Mouse (Mus musculus) hindbrain, embryonic 12.5 days (tissue): ENCODE data around the gene Rln1. TPM values are rescaled to one million over a fixed set of nuclear protein-coding genes. Genes with fewer than 3 reads are reported as not detected.

Source experiments
- ATAC-seq: fragments of 200-750 bp; cut with Nextera tagmentation; 2 replicates; pipeline ENCODE4 v1.8.0; 2017; ENCODE audit warnings: moderate TSS enrichment; ENCODE audit not compliant: low FRiP score
- H3K27ac ChIP-seq: fragments of 300-500 bp; sonication (generic); 2 replicates; pipeline ENCODE4 v1.5.1; 2016; ENCODE audit warnings: mild to moderate bottlenecking
- H3K27me3 ChIP-seq: fragments of 300-500 bp; sonication (generic); 2 replicates; pipeline ENCODE4 v1.6.1; 2016; ENCODE audit warnings: mild to moderate bottlenecking
- H3K36me3 ChIP-seq: fragments of 300-500 bp; sonication (generic); 2 replicates; pipeline ENCODE4 v1.6.1; 2016; ENCODE audit warnings: mild to moderate bottlenecking
- H3K4me1 ChIP-seq: fragments of 300-500 bp; sonication (generic); 2 replicates; pipeline ENCODE4 v1.6.1; 2016
- H3K4me2 ChIP-seq: fragments of 300-500 bp; sonication (generic); replicated peaks from 2 replicates; pipeline ENCODE4 v1.6.1; 2016; ENCODE audit warnings: mild to moderate bottlenecking
- H3K4me3 ChIP-seq: fragments of 300-500 bp; sonication (generic); 2 replicates; pipeline ENCODE4 v1.5.1; 2016; ENCODE audit warnings: mild to moderate bottlenecking
- H3K9ac ChIP-seq: fragments of 300-500 bp; sonication (generic); 2 replicates; pipeline ENCODE4 v1.6.1; 2016; ENCODE audit warnings: mild to moderate bottlenecking, moderate library complexity
- H3K9me3 ChIP-seq: fragments of 300-500 bp; sonication (generic); replicated peaks from 2 replicates; pipeline ENCODE4 v1.6.1; 2016; ENCODE audit warnings: mild to moderate bottlenecking
- WGBS: fragments of 180-500 bp; shearing (Covaris S2); methylation state at CpG from one replicate; pipeline ENCODE4 v1.1.7; 2016; 5-methylcytosine and 5-hydroxymethylcytosine counted together
- polyA plus RNA-seq: library from polyadenylated mRNA; unstranded; fragments of >200 nt; fragmentation: Nextera tagmentation; extraction: Ambion mirVana; gene quantifications from 2 replicates; pipeline ENCODE4 v1.2.1, GENCODE M21; 2016

Gene Rln1
- polyA plus RNA-seq, 1 experiment from 2014 or later = 1.3 TPM

DNA sequence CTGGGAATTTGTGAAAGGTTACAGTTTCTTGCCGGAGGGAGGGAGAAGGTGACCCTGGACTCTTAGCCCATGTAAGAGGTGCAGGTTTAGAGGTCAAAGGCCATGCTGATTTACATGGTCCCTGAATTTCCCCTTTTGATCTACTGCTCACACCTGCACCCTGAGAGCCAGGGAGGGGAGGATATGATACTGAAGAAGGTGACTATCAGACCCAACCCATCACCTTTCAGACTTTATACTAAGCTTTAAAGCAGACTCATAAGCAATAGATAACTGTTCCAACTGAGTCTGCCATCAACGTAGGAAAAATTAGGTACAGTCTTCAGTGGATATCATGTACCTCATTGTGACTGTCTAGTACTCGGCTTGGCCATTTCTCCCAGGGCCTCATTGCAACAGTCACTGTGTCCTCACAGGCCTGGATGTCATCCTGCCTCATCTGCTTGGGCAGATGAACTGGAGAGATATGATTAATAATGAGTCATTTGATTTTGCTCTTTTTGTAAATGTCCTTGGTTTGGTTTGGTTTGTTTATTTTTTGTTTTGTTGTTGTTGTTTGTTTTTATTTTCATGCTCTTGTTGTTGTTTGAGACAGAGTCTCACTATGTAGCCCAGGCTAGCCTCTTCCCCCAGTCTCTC lies 34.3 kb upstream of the Rln1 start:
- no peak for ATAC-seq
- Histone ChIP-seq H3K4me1 (peaks cover 6% of the 10 kb centered on the region; the same call in 1 of the 2 replicates), H3K9ac (no peak overlapping the region), H3K36me3 (no peaks in the 10 kb centered on the region), H3K4me3 (no peak overlapping the region), H3K27ac (no peak overlapping the region), H3K4me2 (no peak overlapping the region), H3K9me3 (no peaks in the 10 kb centered on the region), H3K27me3 (peaks cover 5% of the 10 kb centered on the region)
- WGBS = 82% methylated on average over 3 of the region's 3 CpGs

DNA sequence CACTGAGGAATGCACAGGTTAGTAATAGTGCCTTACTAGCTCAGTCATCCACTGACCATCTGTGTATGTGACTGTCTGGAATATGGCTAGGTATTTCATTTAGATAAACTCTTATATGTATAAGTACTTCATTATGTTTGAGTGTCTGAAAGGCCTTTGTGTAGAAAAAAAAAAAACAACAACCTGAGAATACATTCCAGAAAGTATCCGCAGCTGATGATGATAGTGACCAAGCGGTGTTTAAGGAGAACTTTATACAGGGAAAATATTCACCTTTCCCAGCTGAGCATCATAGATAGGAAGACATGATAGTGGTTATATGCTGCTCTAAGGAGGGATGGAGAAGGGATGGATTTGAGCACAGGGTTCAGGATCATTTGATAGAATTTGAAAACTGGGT lies 33.6 kb upstream of the Rln1 start:
- H3K36me3 ChIP-seq = no peaks in the 10 kb centered on the region
- no peak overlapping the region for H3K4me3 ChIP-seq
- no peak overlapping the region for H3K4me2 ChIP-seq
- no peak overlapping the region for H3K27ac ChIP-seq
- peaks cover 5% of the 10 kb centered on the region for H3K27me3 ChIP-seq
- WGBS = 89% methylated on average over 2 of the region's 2 CpGs
- no peaks in the 10 kb centered on the region for H3K9me3 ChIP-seq
- no peak for ATAC-seq
- H3K9ac ChIP-seq = no peak overlapping the region
- H3K4me1 ChIP-seq = peaks cover 6% of the 10 kb centered on the region; the same call in 1 of the 2 replicates

DNA sequence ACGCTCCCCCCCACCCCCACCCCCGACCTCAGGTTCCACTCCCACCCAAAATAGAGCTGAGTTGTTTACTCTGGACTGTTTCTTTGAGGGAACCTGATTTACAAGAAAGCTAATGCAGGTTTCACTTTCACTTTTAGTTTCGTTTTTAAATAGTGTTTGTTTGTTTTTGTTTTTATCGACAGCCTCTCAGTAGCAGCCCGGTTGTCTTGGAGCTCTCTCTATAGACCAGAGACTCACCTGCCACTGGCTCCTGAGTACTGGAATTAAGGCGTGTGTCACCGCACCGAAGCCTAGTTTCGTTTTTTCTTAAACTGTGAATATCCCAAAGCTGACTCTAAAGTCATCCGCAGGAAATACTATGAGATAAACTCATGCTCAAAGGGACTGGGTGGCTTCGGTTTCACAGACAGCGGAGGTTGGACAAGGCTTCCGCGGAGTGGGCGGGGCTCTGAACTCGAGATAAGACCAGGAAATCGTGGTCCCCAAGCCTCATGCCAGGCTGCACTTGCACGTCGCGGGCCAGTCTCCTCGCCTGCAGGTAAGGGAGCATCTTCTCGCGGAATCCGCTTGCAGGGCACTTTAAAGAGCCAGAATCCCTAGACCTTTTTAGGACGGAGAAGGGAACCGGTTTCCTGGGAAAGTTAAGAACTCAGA lies 32.6 kb upstream of the Rln1 start, which contains the start of the genes Plgrkt and Cd274:
TSS of gene Plgrkt (minus strand) at position 422 of the 654 bp plus-strand sequence.
TSS of gene Cd274 (plus strand) at position 487 of the 654 bp plus-strand sequence.
- ATAC-seq = no peak
- no peak within 1 kb of the TSS for H3K27ac ChIP-seq
- 4% methylated on average over 26 of the region's 26 CpGs for WGBS

DNA sequence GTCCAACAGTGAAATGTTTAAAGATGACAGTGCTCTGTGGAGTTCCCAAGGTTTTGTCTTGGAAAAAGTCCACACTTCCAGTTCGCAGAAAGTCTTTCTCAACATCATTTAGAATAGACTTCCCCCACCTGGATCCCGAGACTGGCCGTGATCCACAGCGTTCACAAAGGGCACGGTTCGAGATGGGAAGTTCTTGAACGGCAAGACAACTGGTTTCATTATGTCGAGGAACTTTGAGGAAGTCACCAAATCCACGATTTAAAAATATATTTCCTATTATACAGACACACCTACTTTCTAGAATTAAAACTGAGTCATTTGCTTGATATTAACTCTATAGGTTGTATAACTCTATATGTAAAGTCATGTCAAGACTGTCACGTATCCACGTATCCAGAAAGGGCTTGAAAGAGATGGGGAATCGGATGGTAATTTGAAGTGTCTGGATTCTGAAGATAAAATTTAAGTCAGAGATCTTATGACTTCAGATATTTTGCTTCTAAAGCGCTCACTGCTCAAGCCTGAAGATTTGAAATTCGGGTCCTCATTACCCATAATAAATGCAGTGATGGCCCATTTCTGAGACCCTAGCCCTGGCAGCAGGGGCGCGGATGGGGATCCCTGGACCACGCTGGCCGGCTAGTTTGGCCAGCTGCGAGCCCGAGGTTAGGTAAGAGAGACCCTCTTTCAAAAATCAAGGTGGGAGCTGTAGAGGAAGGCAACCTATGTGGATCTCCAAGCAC lies 31.9 kb upstream of the Rln1 start:
- WGBS = 59% methylated on average over 20 of the region's 20 CpGs
- no peak overlapping the region for H3K9ac ChIP-seq
- peak overlapping the region; percentile 37 for H3K4me3 ChIP-seq

More for the DNA sequence above, 32.6 kb upstream of the Rln1 start, which contains the start of the genes Plgrkt and Cd274:
- Histone ChIP-seq H3K9ac (peak within 1 kb of the TSS; percentile 15; the same call in 1 of the 2 replicates), H3K36me3 (no peaks in the 10 kb centered on the region), H3K27me3 (peaks cover 5% of the 10 kb centered on the region), H3K4me1 (peaks cover 12% of the 10 kb centered on the region; the same call in 1 of the 2 replicates), H3K4me3 (peak within 1 kb of the TSS; percentile 37), H3K4me2 (peak within 1 kb of the TSS; percentile 57), H3K9me3 (no peaks in the 10 kb centered on the region)

DNA sequence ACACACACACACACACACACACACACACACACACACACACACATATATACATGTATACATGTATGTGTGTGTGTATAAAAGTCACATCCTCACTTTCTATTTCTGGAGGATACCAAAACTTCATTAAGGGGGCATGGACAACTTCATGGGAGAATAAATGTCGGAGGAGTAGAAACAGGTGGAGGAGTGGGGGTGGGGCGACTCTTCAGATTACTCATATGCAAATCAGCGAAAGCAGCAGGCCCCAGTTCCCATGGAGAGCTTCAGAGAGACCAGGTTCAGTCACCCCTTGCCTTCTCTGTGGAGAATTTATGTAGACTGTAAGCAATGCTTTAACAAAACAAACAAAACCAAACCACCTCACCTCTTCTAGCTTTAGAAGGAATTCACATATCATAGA lies 30.6 kb upstream of the Rln1 start:
- no peaks in the 10 kb centered on the region for H3K36me3 ChIP-seq
- WGBS = 8% methylated on average over 3 of the region's 3 CpGs
- no peak for ATAC-seq

More for the DNA sequence above, 31.9 kb upstream of the Rln1 start:
- no peaks in the 10 kb centered on the region for H3K9me3 ChIP-seq
- no peak overlapping the region for H3K27ac ChIP-seq
- peaks cover 12% of the 10 kb centered on the region for H3K4me1 ChIP-seq
- ATAC-seq = no peak
- no peaks in the 10 kb centered on the region for H3K36me3 ChIP-seq
- H3K27me3 ChIP-seq = peaks cover 5% of the 10 kb centered on the region
- peak overlapping the region; percentile 57 for H3K4me2 ChIP-seq

DNA sequence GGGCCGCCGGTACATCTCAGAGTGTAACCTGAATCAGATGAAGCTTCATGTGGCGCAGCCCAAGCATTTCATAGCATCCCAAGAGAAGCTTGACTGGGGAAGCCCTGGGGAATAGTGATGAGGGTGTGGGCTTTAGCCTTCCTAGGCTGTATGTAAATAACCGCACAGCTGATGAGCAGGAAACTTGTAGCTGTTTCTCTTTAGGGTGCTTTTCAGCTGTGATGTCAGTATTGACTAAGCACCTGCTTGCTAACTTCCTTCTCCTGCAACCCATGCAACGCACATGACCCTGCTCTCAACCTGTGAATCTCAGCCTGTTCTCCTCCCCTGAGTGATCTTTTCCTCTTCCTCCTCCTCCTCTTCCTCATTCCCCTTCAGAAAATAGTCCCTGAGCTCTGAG lies 29.6 kb upstream of the Rln1 start:
- H3K36me3 ChIP-seq = no peaks in the 10 kb centered on the region
- no peak overlapping the region for H3K27ac ChIP-seq
- H3K4me1 ChIP-seq = peaks cover 21% of the 10 kb centered on the region
- peaks cover 5% of the 10 kb centered on the region for H3K27me3 ChIP-seq
- H3K9ac ChIP-seq = no peak overlapping the region
- H3K4me3 ChIP-seq = no peak overlapping the region
- ATAC-seq = no peak
- no peak overlapping the region for H3K4me2 ChIP-seq
- 84% methylated on average over 5 of the region's 5 CpGs for WGBS
- no peaks in the 10 kb centered on the region for H3K9me3 ChIP-seq

More for the DNA sequence above, 30.6 kb upstream of the Rln1 start:
- Histone ChIP-seq H3K9me3 (no peaks in the 10 kb centered on the region), H3K4me1 (peaks cover 21% of the 10 kb centered on the region), H3K9ac (no peak overlapping the region), H3K27me3 (peaks cover 5% of the 10 kb centered on the region), H3K4me3 (no peak overlapping the region), H3K27ac (no peak overlapping the region), H3K4me2 (no peak overlapping the region)

DNA sequence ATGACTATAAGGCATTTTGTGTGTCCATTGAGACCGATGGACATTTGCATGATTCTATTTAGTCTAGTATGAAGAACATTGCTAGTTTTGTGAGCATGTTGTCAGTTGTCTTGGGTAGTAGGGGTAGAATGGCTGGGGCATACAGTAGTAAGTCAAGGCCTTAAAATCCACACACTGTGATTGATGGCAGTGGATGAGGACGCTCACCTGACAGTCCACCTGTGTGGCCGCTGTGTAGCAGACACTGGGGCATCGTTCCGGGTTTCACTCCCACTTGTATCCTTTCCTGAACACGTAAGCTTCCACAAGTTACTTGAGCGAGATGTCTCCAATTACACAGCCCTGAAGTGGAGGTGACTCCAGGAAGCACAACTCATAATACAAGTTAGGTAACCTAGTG lies 29.1 kb upstream of the Rln1 start:
- Histone ChIP-seq H3K9ac (no peak overlapping the region), H3K27me3 (peaks cover 5% of the 10 kb centered on the region), H3K4me3 (no peak overlapping the region), H3K27ac (no peak overlapping the region), H3K36me3 (peaks cover 3% of the 10 kb centered on the region; the same call in 1 of the 2 replicates), H3K4me1 (peaks cover 21% of the 10 kb centered on the region), H3K4me2 (no peak overlapping the region), H3K9me3 (no peaks in the 10 kb centered on the region)
- no peak for ATAC-seq
- WGBS = 88% methylated on average over 7 of the region's 7 CpGs

DNA sequence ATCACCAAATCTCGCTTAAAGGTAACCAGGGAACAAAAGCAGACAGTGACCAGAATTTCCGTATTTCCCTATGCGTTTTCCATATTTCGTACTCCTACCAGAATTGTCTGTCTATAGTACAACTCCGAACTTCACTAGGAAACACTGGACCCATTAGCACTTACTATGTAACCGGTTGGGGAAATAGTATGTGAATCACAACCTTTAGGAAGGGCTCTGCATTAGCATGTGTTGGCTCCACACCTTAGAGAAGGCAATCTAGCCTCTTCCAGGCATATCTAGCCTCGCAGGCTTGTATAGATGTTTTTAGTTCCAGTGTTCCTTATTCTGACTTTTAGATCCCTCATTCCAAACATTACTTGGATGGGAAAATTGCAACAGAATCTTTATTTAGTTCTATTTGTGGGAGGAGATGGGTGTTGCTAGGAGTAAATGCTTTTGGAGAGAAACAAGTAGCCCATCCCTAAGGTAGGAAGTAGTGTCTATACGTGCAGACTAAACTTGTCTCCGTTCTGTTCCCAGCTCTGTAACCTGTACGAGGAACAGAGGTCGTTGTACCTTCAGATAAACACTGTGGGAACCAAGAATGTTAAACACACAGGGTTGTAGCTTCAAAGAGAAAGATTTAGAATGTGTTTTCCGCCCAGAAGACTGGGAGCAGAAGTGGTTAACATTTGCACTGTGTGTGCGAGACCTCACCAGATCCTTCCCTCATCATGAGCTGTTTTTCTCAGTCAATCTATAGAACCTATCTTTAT lies 27.9 kb upstream of the Rln1 start:
- ATAC-seq = 0 out of 2 replicates have a peak, but pooled peaks have one; percentile 36

DNA sequence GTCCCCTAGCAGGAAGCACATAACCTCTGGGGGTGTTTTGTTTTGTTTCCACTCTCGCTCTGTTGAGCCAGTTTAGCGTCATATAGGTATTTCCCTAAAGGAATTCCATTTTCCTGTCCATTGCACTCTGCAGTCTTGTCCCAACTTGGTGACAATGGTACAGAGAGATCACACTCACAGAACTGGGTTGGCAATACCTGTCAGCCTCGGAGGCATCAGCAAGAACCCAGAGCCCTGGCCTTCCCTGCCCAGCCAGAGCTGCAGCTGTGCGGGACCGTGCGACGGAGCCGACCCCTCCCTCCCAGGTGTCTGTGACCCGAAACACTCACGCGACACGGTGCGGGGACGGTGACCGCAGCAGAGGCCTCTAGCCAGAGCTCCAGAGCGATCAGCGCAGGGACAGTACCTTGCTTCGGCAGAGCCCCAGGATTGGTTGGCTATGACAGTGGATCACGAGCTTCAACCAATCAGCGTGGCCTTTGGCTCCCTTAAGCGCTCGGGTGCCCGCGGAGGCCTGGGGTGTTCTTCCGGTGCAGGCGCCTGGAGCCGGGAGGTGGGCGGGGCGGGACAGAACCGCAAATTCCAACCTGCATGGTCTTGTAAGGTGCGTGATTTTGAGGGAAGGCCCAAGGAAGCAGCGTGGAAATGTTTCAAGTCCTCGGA lies 27.1 kb upstream of the Rln1 start:
- Histone ChIP-seq H3K4me2 (peak overlapping the region; percentile 75), H3K36me3 (peaks cover 4% of the 10 kb centered on the region; the same call in 1 of the 2 replicates), H3K4me1 (peaks cover 15% of the 10 kb centered on the region), H3K9ac (peak overlapping the region; percentile 79), H3K27ac (no peak overlapping the region), H3K9me3 (no peaks in the 10 kb centered on the region), H3K4me3 (peak overlapping the region; percentile 69), H3K27me3 (peaks cover 5% of the 10 kb centered on the region; the same call in 1 of the 2 replicates)
- WGBS = 3% methylated on average over 33 of the region's 33 CpGs
- peak; percentile 99 for ATAC-seq

More for the DNA sequence above, 27.9 kb upstream of the Rln1 start:
- H3K4me3 ChIP-seq = peak overlapping the region; percentile 69
- WGBS = 49% methylated on average over 13 of the region's 13 CpGs
- H3K27me3 ChIP-seq = peaks cover 5% of the 10 kb centered on the region
- peak overlapping the region; percentile 75 for H3K4me2 ChIP-seq
- peaks cover 4% of the 10 kb centered on the region; the same call in 1 of the 2 replicates for H3K36me3 ChIP-seq
- H3K9me3 ChIP-seq = no peaks in the 10 kb centered on the region
- peak overlapping the region; percentile 79 for H3K9ac ChIP-seq
- H3K4me1 ChIP-seq = peaks cover 18% of the 10 kb centered on the region
- no peak overlapping the region for H3K27ac ChIP-seq

DNA sequence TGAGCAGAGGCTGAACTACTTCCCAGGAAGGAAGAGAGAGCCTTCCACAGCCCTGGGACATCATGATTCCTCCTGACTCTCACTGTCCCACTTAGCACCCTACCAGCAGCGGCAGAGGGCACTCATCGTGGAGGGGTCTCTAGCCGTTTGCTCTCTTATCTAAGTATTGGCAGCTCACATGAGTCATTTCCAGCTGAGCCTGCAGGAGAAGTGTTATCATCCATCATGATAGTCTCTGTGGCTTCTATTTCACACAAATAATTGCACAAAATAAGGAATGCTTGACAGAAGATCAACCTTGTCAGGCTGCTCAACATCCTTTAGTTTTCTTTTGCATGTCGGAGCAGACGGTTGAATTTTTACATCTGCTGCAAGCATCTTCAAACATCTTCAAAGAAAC lies 25.8 kb upstream of the Rln1 start:
- 80% methylated on average over 5 of the region's 5 CpGs for WGBS
- Histone ChIP-seq H3K4me1 (peaks cover 15% of the 10 kb centered on the region), H3K4me2 (no peak overlapping the region), H3K27ac (no peak overlapping the region), H3K27me3 (peaks cover 5% of the 10 kb centered on the region; the same call in 1 of the 2 replicates), H3K9me3 (no peaks in the 10 kb centered on the region), H3K9ac (no peak overlapping the region), H3K36me3 (peaks cover 4% of the 10 kb centered on the region; the same call in 1 of the 2 replicates), H3K4me3 (no peak overlapping the region)
- no peak for ATAC-seq

DNA sequence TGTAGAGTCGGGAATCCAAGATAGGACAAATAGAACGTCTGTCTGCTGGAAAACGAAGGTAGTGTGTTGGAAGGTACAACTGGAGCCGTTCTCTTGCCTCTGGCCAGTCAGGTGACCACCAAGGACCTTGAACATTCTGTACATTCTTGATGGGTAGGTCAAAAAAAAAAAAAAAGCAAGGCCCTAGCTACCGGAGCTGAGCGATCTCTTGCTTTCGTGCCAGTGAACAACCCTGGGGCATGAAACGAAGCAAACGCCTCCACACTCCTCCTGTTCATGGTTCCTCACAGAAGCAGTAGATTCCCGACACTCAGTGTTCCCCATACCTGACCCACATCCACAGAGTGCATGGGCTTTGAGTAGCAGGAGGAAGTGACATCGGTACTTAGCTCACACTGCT lies 21.8 kb upstream of the Rln1 start:
- H3K27ac ChIP-seq = no peak overlapping the region
- no peaks in the 10 kb centered on the region for H3K9me3 ChIP-seq
- H3K4me3 ChIP-seq = no peak overlapping the region
- H3K4me2 ChIP-seq = no peak overlapping the region
- H3K27me3 ChIP-seq = no peaks in the 10 kb centered on the region
- no peak for ATAC-seq
- H3K4me1 ChIP-seq = peaks cover 9% of the 10 kb centered on the region
- H3K36me3 ChIP-seq = peaks cover 4% of the 10 kb centered on the region; the same call in 1 of the 2 replicates
- WGBS = 84% methylated on average over 11 of the region's 11 CpGs
- H3K9ac ChIP-seq = no peak overlapping the region
